Mouse (Mus musculus) urinary bladder, postnatal 36 days (tissue): ENCODE measurements around the gene Abi3.
A peak's percentile ranks its signal among the peaks of the same experiment; 100 is the strongest.

Experiments
- DNase-seq, 2 experiments: peaks; one replicate each; pipeline ENCODE4 v3.0.0; 2022; ENCODE audit warnings: low spot score in 2 of 2, mixed read lengths in 1 of 2

Abi3 gene

DNA sequence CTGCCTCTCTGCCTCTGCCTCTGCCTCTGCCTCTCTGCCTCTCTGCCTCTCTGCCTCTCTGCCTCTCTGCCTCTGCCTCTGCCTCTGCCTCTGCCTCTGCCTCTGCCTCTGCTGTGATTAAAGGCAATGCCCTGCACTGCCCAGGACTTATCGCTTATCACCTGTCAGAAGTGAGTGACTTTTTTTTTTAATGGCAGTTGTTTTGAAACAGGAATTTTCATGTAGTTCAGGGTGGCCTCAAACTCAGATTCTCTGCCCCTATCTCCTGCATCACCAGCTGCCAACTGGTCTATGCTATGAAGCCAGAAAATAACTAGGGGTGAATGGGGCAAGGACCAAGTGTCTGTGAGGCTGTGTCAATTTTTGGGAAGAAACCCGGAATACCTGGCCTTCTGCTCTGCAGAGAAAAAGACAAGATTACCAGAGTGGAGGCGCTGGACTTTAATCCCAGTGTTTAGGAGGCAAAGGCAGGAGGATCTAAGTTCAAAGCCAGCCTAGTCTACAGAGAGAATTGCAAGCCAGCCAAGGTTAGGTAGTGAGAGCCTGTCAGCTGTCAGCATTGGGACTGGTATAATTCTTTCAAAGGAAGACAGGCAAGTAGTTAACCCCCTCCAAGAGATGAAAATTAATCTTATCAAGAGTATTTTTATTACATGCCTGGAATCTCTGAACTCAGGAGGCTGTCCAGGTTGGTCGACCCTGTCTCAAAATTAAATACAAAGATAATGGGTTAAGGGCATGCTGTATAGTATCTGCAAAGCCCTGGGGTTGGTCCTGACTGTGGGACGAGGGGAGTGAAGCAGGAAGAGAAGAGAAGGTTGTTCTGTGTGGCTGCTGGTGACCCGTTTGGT is 15.7 kb downstream of the Abi3 start:
- DNase-seq = no peak

DNA sequence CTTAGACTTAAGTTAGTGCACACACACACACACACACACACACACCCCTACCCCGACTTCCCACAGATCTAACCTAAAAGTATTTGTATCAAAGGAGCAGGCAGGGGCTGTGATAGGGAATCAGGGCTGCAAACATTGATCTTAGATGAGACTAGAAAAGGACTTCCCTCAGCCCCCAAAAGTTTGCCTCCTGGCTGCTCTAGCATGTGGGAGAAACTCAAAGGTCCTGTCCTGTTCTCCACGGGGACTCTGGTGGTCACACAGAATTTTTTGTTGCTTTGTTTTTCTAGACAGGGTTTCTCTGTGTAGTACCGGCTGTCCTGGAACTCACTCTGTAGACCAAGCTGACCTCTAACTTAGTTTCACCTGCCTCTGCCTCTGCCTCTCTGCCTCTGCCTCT is 16.7 kb downstream of the Abi3 start:
- no peak for DNase-seq

- no peak for DNase-seq
Measured at GRCm38 (mm10) chr11:95824877-95825243, 17.4 kb downstream of the Abi3 start.

GRCm38 (mm10) chr11:95824071-95824876 is 18.0 kb downstream of the Abi3 start, which contains the start of gene Phospho1:
TSS of gene Phospho1 (plus strand) at chr11:95824499.
- DNase-seq = peak; percentile 85 to 91

DNA sequence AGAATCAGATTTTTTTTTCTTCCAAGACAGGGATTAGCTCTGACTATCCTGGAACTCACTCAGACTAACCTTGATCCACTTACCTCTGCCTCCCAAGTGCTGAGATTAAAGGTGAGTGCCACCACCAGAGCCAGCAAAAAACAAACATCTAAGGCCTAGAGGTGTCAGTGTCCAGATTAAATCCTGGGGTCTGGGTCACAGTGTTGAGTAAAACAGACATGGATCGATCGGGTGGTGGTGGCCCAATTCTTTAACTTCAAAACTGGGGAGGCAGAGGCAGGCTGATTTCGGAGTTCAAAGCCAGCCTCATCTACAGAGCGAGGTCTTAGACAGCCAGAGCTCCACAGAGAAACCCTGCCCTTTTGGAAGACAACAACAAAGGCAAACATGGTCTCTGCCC is 19.8 kb downstream of the Abi3 start:
- no peak for DNase-seq

- no peak for DNase-seq
Measured at GRCm38 (mm10) chr11:95821511-95821910, 20.8 kb downstream of the Abi3 start.

GRCm38 (mm10) chr11:95819138-95819537 is 23.1 kb downstream of the Abi3 start:
- peak; percentile 46 to 65 for DNase-seq

- no peak for DNase-seq
Measured at GRCm38 (mm10) chr11:95815412-95815811, 26.9 kb downstream of the Abi3 start.

GRCm38 (mm10) chr11:95814857-95815256 is 27.4 kb downstream of the Abi3 start:
- no peak for DNase-seq

GRCm38 (mm10) chr11:95814101-95814500 is 28.2 kb downstream of the Abi3 start:
- DNase-seq = no peak

GRCm38 (mm10) chr11:95812224-95812623 is 30.1 kb downstream of the Abi3 start:
- no peak for DNase-seq

DNA sequence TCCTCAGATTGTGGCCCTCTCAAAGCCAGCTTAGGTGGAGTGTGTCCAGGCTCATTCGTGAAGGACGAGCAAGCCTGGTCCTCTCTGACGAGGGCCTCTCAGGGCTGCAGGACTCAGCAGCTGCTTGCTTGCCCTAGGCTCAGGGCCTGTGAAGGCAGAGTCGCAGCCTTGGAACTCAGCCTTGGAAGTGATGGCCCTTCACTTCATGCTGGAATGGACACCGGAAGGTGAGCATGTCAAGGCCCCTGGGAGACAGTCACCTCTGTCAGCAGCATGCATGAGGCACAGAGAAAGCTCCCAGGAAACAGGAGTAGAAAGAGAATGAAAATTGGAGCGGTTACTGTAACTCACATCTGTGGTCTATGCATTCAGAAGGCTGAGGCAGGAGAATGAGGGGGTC is 30.5 kb downstream of the Abi3 start:
- DNase-seq = no peak

DNA sequence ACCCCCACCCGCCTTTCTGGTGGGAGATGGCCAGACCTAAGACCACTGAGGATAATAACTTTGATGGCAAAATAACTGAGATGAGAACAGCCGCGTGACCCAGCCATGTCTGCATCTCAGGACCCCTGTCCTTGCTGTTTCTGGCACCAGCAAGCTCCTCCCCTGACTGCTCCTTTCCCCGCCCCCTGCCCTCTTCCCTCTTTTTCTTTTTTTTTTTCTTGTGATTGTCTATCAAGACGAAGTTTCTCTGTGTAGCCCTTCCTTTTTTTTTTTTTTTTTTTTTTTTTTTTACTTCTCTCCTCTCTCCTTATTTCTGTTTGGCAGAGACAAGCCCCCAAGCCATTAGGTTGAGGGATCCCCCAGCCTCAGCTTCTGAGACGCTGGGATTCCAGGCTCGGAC is 31.4 kb downstream of the Abi3 start:
- no peak for DNase-seq

GRCm38 (mm10) chr11:95809603-95810002 is 32.7 kb downstream of the Abi3 start:
- no peak for DNase-seq

DNA sequence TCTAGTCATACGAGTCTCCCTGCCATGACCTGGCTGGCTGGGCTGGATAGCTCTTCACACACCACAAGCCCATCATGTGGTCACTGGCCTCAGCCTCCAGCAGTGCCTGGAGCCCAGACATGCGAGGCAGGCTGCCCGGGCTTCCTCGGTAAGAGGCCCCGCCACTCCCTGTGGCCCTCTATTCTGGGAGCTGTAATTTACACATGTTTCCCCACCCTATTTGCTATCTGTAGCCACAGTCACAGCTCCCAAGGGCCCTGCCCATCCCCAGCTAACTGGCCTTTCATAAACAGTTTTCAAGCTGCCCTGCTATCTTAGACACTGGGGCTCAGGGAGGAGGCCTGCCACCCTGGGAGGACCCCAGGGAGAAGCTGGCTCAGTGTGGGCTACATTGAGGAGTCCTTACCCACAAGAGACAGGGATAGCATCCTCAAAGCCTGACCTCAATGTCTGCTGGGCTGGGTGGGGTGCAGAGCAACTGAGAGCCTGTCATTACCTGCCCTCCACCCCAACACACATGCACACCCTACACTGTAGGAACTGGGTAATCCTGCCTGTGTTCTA is 33.7 kb downstream of the Abi3 start:
- DNase-seq = no peak

DNA sequence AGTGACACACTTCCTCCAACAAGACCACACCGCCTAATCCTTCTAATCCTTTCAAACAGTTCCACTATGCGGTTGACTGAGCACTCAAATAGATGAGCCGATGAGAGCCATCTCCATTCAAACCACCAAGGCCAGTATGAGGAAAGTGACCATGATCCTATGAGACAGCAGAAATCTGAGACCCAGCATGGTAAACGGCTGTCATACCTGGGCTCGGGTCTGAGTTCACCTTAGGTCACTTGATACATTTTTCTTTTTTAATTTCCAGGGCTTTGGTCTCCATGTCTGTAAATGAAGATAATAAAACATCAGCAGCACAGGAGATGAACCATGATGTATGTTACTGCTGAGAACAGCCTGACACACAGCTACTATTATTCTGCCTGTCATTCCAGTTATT is 34.4 kb downstream of the Abi3 start:
- DNase-seq = no peak

GRCm38 (mm10) chr11:95805527-95805926 is 36.7 kb downstream of the Abi3 start:
- no peak for DNase-seq

DNA sequence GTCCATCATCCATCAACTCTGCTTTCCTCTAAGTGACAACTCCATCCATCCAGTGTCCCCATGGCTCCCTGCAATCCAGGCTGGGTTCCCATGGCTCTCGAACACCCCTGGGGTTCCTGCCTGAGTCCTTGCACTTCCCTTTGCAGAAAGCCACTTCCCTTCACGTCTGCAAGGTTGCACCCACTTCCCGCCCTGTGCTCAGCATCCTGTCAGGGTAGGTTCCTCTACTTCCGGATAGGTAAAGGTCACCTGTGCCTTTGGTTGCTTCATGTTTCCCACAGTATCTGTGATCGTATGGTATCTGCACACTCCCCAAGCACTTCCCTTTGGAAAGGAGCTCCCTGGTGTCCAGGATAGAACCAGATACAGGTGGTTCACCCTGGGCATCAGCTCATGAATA is 37.3 kb downstream of the Abi3 start:
- no peak for DNase-seq

- DNase-seq = no peak
Measured at GRCm38 (mm10) chr11:95795582-95795981, 46.7 kb downstream of the Abi3 start.

- DNase-seq = no peak
Measured at GRCm38 (mm10) chr11:95794201-95794600, 48.1 kb downstream of the Abi3 start.

GRCm38 (mm10) chr11:95792950-95793509 is 49.2 kb downstream of the Abi3 start:
- no peak for DNase-seq

DNA sequence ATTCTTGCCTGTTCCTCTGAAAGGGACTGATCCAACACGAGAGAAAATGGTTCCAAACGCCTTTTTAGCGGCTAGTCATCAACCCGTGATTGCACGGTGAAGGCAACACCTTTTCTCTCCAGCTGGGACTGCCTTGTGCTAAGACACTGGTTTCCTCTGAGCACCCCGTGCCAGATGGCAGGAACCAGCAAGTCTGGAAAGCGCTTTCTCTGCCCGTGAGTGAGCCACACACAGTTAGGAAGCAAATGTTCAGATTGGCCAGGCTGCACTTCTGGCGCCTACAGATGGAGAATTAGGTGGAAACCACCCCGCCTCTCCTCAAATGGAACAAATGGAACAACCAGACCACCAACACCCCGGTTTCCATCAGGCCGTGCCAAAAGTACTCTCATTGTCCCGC is 50.5 kb downstream of the Abi3 start:
- DNase-seq = no peak
